Mouse (Mus musculus) liver, embryonic 14.5 days (tissue): ENCODE results near the gene Tfip11. TPM values are rescaled to one million over a fixed set of nuclear protein-coding genes. Genes with fewer than 3 reads are reported as not detected.

Experiments used
- ATAC-seq: fragments of 200-750 bp; cut with Nextera tagmentation; 2 replicates; pipeline ENCODE4 v1.8.0; 2017; ENCODE audit warnings: moderate number of reproducible peaks, mild to moderate bottlenecking, moderate library complexity; ENCODE audit not compliant: insufficient read depth
- DNase-seq, 3 experiments: peaks; one replicate each; pipeline ENCODE4 v3.0.0-alpha.2; 2012 to 2013; ENCODE audit warnings: low read depth in 3 of 3, low spot score in 3 of 3
- H3K27ac ChIP-seq: fragments of 300-500 bp; sonication (generic); 2 replicates; pipeline ENCODE4 v1.5.1; 2014; ENCODE audit warnings: moderate library complexity, mild to moderate bottlenecking, control low read depth, inconsistent platforms
- H3K27me3 ChIP-seq: fragments of 300-500 bp; sonication (generic); 2 replicates; pipeline ENCODE4 v1.6.1; 2014; ENCODE audit warnings: mild to moderate bottlenecking, low read length, moderate library complexity; ENCODE audit not compliant: control insufficient read depth, insufficient read depth
- H3K36me3 ChIP-seq: fragments of 300-500 bp; sonication (generic); replicated peaks from 2 replicates; pipeline ENCODE4 v1.6.1; 2014; ENCODE audit warnings: low read depth; ENCODE audit not compliant: control insufficient read depth, insufficient read depth
- H3K4me1 ChIP-seq, 2 experiments: fragments of 200-500 bp in 1 of 2; fragments of 300-500 bp in 1 of 2; sonication (generic) in 1 of 2; replicated peaks; 2 replicates each; pipeline ENCODE4 v1.6.1; 2012 to 2014; ENCODE audit warnings: antibody characterized with exemption in 1 of 2, inconsistent platforms in 1 of 2, low read length in 1 of 2; ENCODE audit not compliant: control insufficient read depth in 2 of 2, insufficient read depth in 2 of 2
- H3K4me2 ChIP-seq: fragments of 300-500 bp; sonication (generic); 2 replicates; pipeline ENCODE4 v1.6.1; 2014; ENCODE audit warnings: low read depth, mild to moderate bottlenecking, control low read depth, moderate library complexity
- H3K4me3 ChIP-seq, 2 experiments: fragments of 200-500 bp in 1 of 2; fragments of 300-500 bp in 1 of 2; sonication (generic) in 1 of 2; 2 replicates each; pipeline ENCODE4 v1.5.1; 2012 to 2014; ENCODE audit warnings: low read depth in 2 of 2, low read length in 2 of 2, mild to moderate bottlenecking in 2 of 2, control low read depth in 1 of 2, inconsistent platforms in 1 of 2, moderate library complexity in 1 of 2; ENCODE audit not compliant: insufficient read depth in 1 of 2
- H3K9ac ChIP-seq: fragments of 300-500 bp; sonication (generic); replicated peaks from 2 replicates; pipeline ENCODE4 v1.6.1; 2014; ENCODE audit warnings: mild to moderate bottlenecking, control low read depth, moderate library complexity
- H3K9me3 ChIP-seq: fragments of 300-500 bp; sonication (generic); 2 replicates; pipeline ENCODE4 v1.6.1; 2016; ENCODE audit warnings: low read length, mixed read lengths; ENCODE audit not compliant: control insufficient read depth
- CTCF ChIP-seq: IDR thresholded peaks from 2 replicates; pipeline ENCODE4 v1.5.1; 2016; ENCODE audit warnings: antibody characterized with exemption, low read depth, control low read depth
- EP300 ChIP-seq: IDR thresholded peaks from 2 replicates; pipeline ENCODE4 v1.6.1; 2016; ENCODE audit warnings: antibody characterized with exemption, low read depth
- WGBS: fragments of 180-500 bp; shearing (Covaris S2); extraction: QIAGEN DNeasy Blood & Tissue Kit; methylation state at CpG from one replicate; pipeline ENCODE4 v1.1.7; 2014; ENCODE audit not compliant: insufficient replicate concordance; 5-methylcytosine and 5-hydroxymethylcytosine counted together
- polyA plus RNA-seq, 2 experiments: library from polyadenylated mRNA; depleted of rRNA in 1 of 2; stranded (reverse) in 1 of 2; unstranded in 1 of 2; fragments of >200 nt; fragmentation: Nextera tagmentation in 1 of 2; extraction: Ambion mirVana in 1 of 2; gene quantifications; 2 replicates each; pipeline versions ENCODE4 v1.2.1 to v1.2.3; 2012 to 2014

The Tfip11 gene
- polyA plus RNA-seq, 2 experiments = 8.0 to 11.6 TPM

GRCm38 (mm10) chr5:112287652-112288051 lies 38.5 kb upstream of the Tfip11 start:
- no peaks in the 10 kb centered on the region for H3K9me3 ChIP-seq
- ATAC-seq = no peak; the same call in 1 of the 2 replicates
- H3K27ac ChIP-seq = no peak overlapping the region
- H3K9ac ChIP-seq = 0 out of 2 replicates have a peak overlapping the region, but pooled peaks have one; percentile 18
- H3K27me3 ChIP-seq = no peaks in the 10 kb centered on the region
- no peak for DNase-seq
- H3K4me3 ChIP-seq = no peak overlapping the region
- no peak for TF ChIP-seq CTCF
- no peak for TF ChIP-seq EP300
- H3K36me3 ChIP-seq = no peaks in the 10 kb centered on the region
- H3K4me1 ChIP-seq = peaks cover 7 to 46% of the 10 kb centered on the region in 2 experiments; a peak in 3 of 4 replicates
- WGBS = 73% methylated on average over 2 of the region's 2 CpGs
- no peak overlapping the region for H3K4me2 ChIP-seq

- no peaks in the 10 kb centered on the region for H3K27me3 ChIP-seq
- no peak overlapping the region for H3K27ac ChIP-seq
- H3K4me1 ChIP-seq = peaks cover 7 to 40% of the 10 kb centered on the region in 2 experiments; a peak in 3 of 4 replicates
- TF ChIP-seq EP300 (no peak), CTCF (no peak)
- ATAC-seq = no peak
- no peak for DNase-seq
- no peak overlapping the region for H3K9ac ChIP-seq
- H3K36me3 ChIP-seq = no peaks in the 10 kb centered on the region
- H3K4me2 ChIP-seq = no peak overlapping the region
- 57% methylated on average over 9 of the region's 9 CpGs for WGBS
- no peak overlapping the region for H3K4me3 ChIP-seq
- no peaks in the 10 kb centered on the region for H3K9me3 ChIP-seq
These were observed 37.7 kb upstream of the Tfip11 start for GRCm38 (mm10) chr5:112288193-112289141.

DNA sequence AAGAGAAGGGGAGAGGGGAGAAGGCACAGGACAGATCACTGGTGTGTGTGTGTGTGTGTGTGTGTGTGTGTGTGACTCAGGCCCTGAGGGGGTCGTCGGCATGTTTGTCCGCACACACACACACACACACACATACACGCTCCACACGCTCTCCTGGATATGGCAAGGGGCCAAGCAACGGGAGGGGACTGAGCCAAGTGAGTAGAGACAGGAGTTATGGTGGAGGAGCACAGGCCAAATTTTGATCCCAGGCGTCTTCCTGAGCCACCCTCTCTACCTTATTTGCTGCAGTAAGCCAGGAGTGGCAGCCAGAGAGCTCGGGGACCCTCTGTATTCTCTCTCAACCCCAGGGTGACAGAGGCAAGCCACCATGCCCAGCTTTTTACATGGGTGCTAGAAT lies 36.9 kb upstream of the Tfip11 start:
- H3K27me3 ChIP-seq = no peaks in the 10 kb centered on the region

GRCm38 (mm10) chr5:112289819-112290535 lies 36.2 kb upstream of the Tfip11 start:
- no peaks in the 10 kb centered on the region for H3K9me3 ChIP-seq
- WGBS = 69% methylated on average over 16 of the region's 16 CpGs
- H3K9ac ChIP-seq = no peak overlapping the region
- no peaks in the 10 kb centered on the region for H3K27me3 ChIP-seq
- no peak overlapping the region for H3K4me2 ChIP-seq
- H3K4me1 ChIP-seq = peaks cover 8 to 44% of the 10 kb centered on the region in 2 experiments
- H3K36me3 ChIP-seq = no peaks in the 10 kb centered on the region
- ATAC-seq = no peak
- no peak for DNase-seq
- no peak overlapping the region for H3K4me3 ChIP-seq
- H3K27ac ChIP-seq = no peak overlapping the region
- TF ChIP-seq EP300 (no peak), CTCF (no peak)

More for the DNA sequence above, 36.9 kb upstream of the Tfip11 start:
- WGBS = 75% methylated on average over 8 of the region's 8 CpGs
- no peaks in the 10 kb centered on the region for H3K9me3 ChIP-seq
- TF ChIP-seq EP300 (no peak), CTCF (no peak)
- no peak overlapping the region for H3K4me2 ChIP-seq
- no peaks in the 10 kb centered on the region for H3K36me3 ChIP-seq
- no peak overlapping the region for H3K27ac ChIP-seq
- no peak for ATAC-seq
- no peak for DNase-seq
- H3K4me3 ChIP-seq = no peak overlapping the region
- peaks cover 5 to 39% of the 10 kb centered on the region in 2 experiments; a peak in 3 of 4 replicates for H3K4me1 ChIP-seq
- H3K9ac ChIP-seq = no peak overlapping the region

DNA sequence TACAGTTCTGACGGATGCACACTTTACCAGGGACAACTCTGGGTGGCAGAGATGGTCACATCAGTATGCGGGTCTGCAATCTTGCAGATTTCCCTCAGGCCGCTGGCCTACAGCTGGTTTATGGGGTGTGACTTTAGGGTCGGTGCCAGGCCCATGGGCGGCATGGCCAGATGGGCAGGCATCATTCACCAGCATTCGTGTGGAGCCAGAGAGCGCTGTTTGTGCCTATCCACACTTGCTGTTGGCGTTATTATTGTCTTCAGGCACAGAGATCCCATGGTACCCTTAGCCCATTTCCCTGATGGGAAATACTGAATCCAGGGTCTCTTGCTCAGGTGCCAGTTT lies 35.6 kb upstream of the Tfip11 start:
- Histone ChIP-seq H3K27me3 (no peaks in the 10 kb centered on the region), H3K4me2 (no peak overlapping the region), H3K9me3 (no peaks in the 10 kb centered on the region), H3K4me1 (peaks cover 12 to 47% of the 10 kb centered on the region in 2 experiments), H3K4me3 (no peak overlapping the region), H3K27ac (no peak overlapping the region), H3K36me3 (no peaks in the 10 kb centered on the region), H3K9ac (no peak overlapping the region)
- ATAC-seq (no peak), DNase-seq (no peak)
- no peak for TF ChIP-seq EP300
- TF ChIP-seq CTCF = no peak
- 82% methylated on average over 8 of the region's 8 CpGs for WGBS
